ENCODE assay signal across 13 mouse cellular contexts in genomic region chr8:128164976-128165375, GRCm38 (mm10).
A peak's percentile ranks its signal among the peaks of the same experiment; 100 is the strongest.
DNase-seq lines count a peak whose midpoint lies in the region; ATAC-seq lines count a peak whose summit lies in the region.
"Had no signal": no experiment of that assay in that cellular context is flagged by ENCODE, and none has a peak within 500 bp of the region (broad histone marks: within the 10 kb centered on the region; RNA-seq: fewer than 3 reads in every experiment).

No protein-coding gene starts in this region.

- H3K9me3 ChIP-seq in forebrain, embryonic 11.5 days (ENCODE audit: control insufficient read depth, low read length), result no peaks in the 10 kb centered on the region
- H3K9me3 ChIP-seq: forebrain, embryonic 10.5 days; megakaryocyte, embryonic 14.5 days had no signal

- peak; percentile 7 for DNase-seq in urinary bladder, postnatal 14 days (ENCODE audit: low spot score)
- no peak for DNase-seq in urinary bladder, adult 2 months (ENCODE audit: low spot score)
- DNase-seq in frontal cortex, postnatal 25 days (ENCODE audit: low spot score in 2 of 2), result peak; percentile 8 to 55
- DNase-seq in left cerebral cortex, postnatal 36 days (ENCODE audit: low spot score in 2 of 2), result peak; percentile 61 to 72
- no peak for DNase-seq in gastrocnemius, postnatal 4 days (ENCODE audit: low spot score in 2 of 2)
- no peak for DNase-seq in forebrain, embryonic 11.5 days (ENCODE audit: low spot score)
- no peak for DNase-seq in adrenal gland, adult 18-20 months (ENCODE audit: low spot score in 2 of 2)
- DNase-seq: embryo, embryonic 11 days; heart, postnatal 14 days; retina, postnatal 1 day had no signal

- no peak overlapping the region for H3K4me3 ChIP-seq in forebrain, embryonic 11.5 days (ENCODE audit: low read depth, low read length)
- H3K4me3 ChIP-seq: forebrain, embryonic 10.5 days; megakaryocyte, embryonic 14.5 days had no signal

- H3K4me1 ChIP-seq in forebrain, embryonic 11.5 days (replicated peaks; ENCODE audit: control insufficient read depth, insufficient read depth, low read length), result no peaks in the 10 kb centered on the region

- 89% methylated on average over 5 of the region's 5 CpGs for WGBS in forebrain, embryonic 11.5 days

- H3K27me3 ChIP-seq in forebrain, embryonic 11.5 days (ENCODE audit: control insufficient read depth, insufficient read depth, low read length), result no peaks in the 10 kb centered on the region

- intact Hi-C loops in left cerebral cortex, postnatal 36 days (cut with DNase I), result loop anchor here (10.0 kb wide), 1 partner anchor 250 kb away; no protein-coding TSS in a partner anchor

- H3K9ac ChIP-seq in forebrain, embryonic 11.5 days (ENCODE audit: low read length), result no peak overlapping the region

- no peak overlapping the region for H3K4me2 ChIP-seq in forebrain, embryonic 11.5 days (ENCODE audit: low read depth, low read length, severe bottlenecking)

- no peaks in the 10 kb centered on the region for H3K36me3 ChIP-seq in forebrain, embryonic 11.5 days (ENCODE audit: control insufficient read depth, insufficient read depth, low read length)
- H3K36me3 ChIP-seq: forebrain, embryonic 10.5 days had no signal

- no peak overlapping the region for H3K27ac ChIP-seq in forebrain, embryonic 11.5 days (ENCODE audit: low read depth, low read length)
- H3K27ac ChIP-seq: forebrain, embryonic 10.5 days; stomach, postnatal 0 days had no signal

- ATAC-seq in forebrain, embryonic 11.5 days (replicated peaks; ENCODE audit: low FRiP score), result no peak

Comparison
In these comparisons a context has a peak if more than half of its experiments do, and no peak if none do; other contexts are left out.
1. DNase-seq: peak in urinary bladder, postnatal 14 days (single experiment), frontal cortex, postnatal 25 days (2 of 2) and left cerebral cortex, postnatal 36 days (2 of 2); none in urinary bladder, adult 2 months (single experiment), gastrocnemius, postnatal 4 days (0 of 2), forebrain, embryonic 11.5 days (single experiment) and adrenal gland, adult 18-20 months (0 of 2).